34 mouse cellular contexts compared by ENCODE assay signal in the genomic region with DNA sequence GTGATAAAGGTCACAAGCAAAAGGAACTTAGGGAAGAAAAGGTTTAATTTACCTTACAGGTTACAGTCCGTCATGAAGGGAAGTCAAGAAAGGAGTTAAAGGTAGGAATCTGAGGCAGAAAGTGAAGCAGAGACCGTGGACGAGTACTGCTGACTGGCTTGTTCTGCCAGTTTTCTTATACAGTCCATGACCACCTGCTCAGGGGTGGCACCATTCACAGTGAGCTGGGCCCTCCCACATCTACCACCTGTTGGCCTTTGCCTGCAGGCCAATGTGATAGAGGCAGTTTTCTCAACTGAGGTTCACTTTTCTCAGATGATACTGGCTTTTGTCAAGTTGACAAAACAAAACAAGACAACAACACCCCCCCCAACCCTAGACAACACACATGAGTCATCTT. TPM values are rescaled to one million over a fixed set of nuclear protein-coding genes. Genes with fewer than 3 reads are reported as not detected.
A peak's percentile ranks its signal among the peaks of the same experiment; 100 is the strongest.
DNase-seq lines count a peak whose midpoint lies in the region; ATAC-seq lines count a peak whose summit lies in the region.
"Had no signal": no experiment of that assay in that cellular context is flagged by ENCODE, and none has a peak within 500 bp of the region (broad histone marks: within the 10 kb centered on the region; RNA-seq: fewer than 3 reads in every experiment).

TSS of gene Sdr16c6 (minus strand) at position 151 of the 400 bp plus-strand sequence.

- no peak within 1 kb of the TSS for H3K4me3 ChIP-seq in kidney, embryonic 15.5 days (replicated peaks)
- no peak within 1 kb of the TSS for H3K4me3 ChIP-seq in embryonic facial prominence, embryonic 15.5 days (replicated peaks)
- no peak within 1 kb of the TSS for H3K4me3 ChIP-seq in macrophage (ENCODE audit: inconsistent target)
- H3K4me3 ChIP-seq: embryonic facial prominence, embryonic 12.5 days; gastrocnemius, adult 2 months; hindbrain, embryonic 12.5 days; hindbrain, embryonic 15.5 days had no signal

- no peak within 1 kb of the TSS for H3K4me2 ChIP-seq in kidney, embryonic 15.5 days
- no peak within 1 kb of the TSS for H3K4me2 ChIP-seq in embryonic facial prominence, embryonic 15.5 days (replicated peaks)
- H3K4me2 ChIP-seq: embryonic facial prominence, embryonic 12.5 days; heart, embryonic 11.5 days; hindbrain, embryonic 12.5 days; hindbrain, embryonic 15.5 days had no signal

- H3K9ac ChIP-seq in kidney, embryonic 15.5 days: no peak within 1 kb of the TSS
- H3K9ac ChIP-seq in embryonic facial prominence, embryonic 15.5 days: no peak within 1 kb of the TSS
- H3K9ac ChIP-seq: embryonic facial prominence, embryonic 12.5 days; forebrain, postnatal 0 days; hindbrain, embryonic 12.5 days; hindbrain, embryonic 15.5 days had no signal

- no peak within 1 kb of the TSS for H3K27ac ChIP-seq in kidney, embryonic 15.5 days
- no peak within 1 kb of the TSS for H3K27ac ChIP-seq in embryonic facial prominence, embryonic 15.5 days (replicated peaks)
- peak within 1 kb of the TSS; percentile 68 for H3K27ac ChIP-seq in macrophage
- H3K27ac ChIP-seq: embryonic facial prominence, embryonic 12.5 days; gastrocnemius, adult 2 months; hindbrain, embryonic 12.5 days; hindbrain, embryonic 15.5 days had no signal

- intact Hi-C loops in left cerebral cortex, postnatal 25 days (cut with DNase I): no loop called here

- no peaks in the 10 kb centered on the region for H3K79me2 ChIP-seq in macrophage (ENCODE audit: inconsistent target)

- H3K9me3 ChIP-seq in kidney, embryonic 15.5 days (replicated peaks): no peaks in the 10 kb centered on the region
- no peaks in the 10 kb centered on the region for H3K9me3 ChIP-seq in embryonic facial prominence, embryonic 15.5 days (replicated peaks)
- H3K9me3 ChIP-seq: embryonic facial prominence, embryonic 12.5 days; hindbrain, embryonic 12.5 days; hindbrain, embryonic 15.5 days had no signal

- no peaks in the 10 kb centered on the region for H3K36me3 ChIP-seq in kidney, embryonic 15.5 days
- no peaks in the 10 kb centered on the region for H3K36me3 ChIP-seq in embryonic facial prominence, embryonic 15.5 days
- no peaks in the 10 kb centered on the region for H3K36me3 ChIP-seq in macrophage (ENCODE audit: inconsistent target)
- H3K36me3 ChIP-seq: embryonic facial prominence, embryonic 12.5 days; hindbrain, embryonic 12.5 days; hindbrain, embryonic 15.5 days had no signal

- ATAC-seq in kidney, embryonic 15.5 days (replicated peaks; ENCODE audit: low FRiP score): peak; percentile 60; the same call in 1 of the 2 replicates
- no peak for ATAC-seq in embryonic facial prominence, embryonic 15.5 days (ENCODE audit: insufficient number of reproducible peaks, low FRiP score, low TSS enrichment, low read depth)
- no peak for ATAC-seq in erythroid progenitor cell, adult 5-6 weeks (replicated peaks; ENCODE audit: low FRiP score, poor library complexity, severe bottlenecking)
- ATAC-seq: CD4-positive, CD25-positive, alpha-beta regulatory T cell, adult 4 months; forebrain, embryonic 14.5 days; forebrain, postnatal 0 days had no signal

- H3K27me3 ChIP-seq in kidney, embryonic 15.5 days: no peaks in the 10 kb centered on the region
- no peaks in the 10 kb centered on the region for H3K27me3 ChIP-seq in embryonic facial prominence, embryonic 15.5 days
- H3K27me3 ChIP-seq: embryonic facial prominence, embryonic 12.5 days; hindbrain, embryonic 12.5 days; hindbrain, embryonic 15.5 days had no signal

- no peaks in the 10 kb centered on the region for H3K4me1 ChIP-seq in kidney, embryonic 15.5 days
- no peaks in the 10 kb centered on the region for H3K4me1 ChIP-seq in embryonic facial prominence, embryonic 15.5 days
- H3K4me1 ChIP-seq: embryonic facial prominence, embryonic 12.5 days; hindbrain, embryonic 12.5 days; hindbrain, embryonic 15.5 days had no signal

- 80% methylated on average over 3 of the region's 3 CpGs for WGBS in kidney, embryonic 15.5 days
- WGBS in embryonic facial prominence, embryonic 15.5 days: 69% methylated on average over 3 of the region's 3 CpGs
- 98% methylated on average over 3 of the region's 3 CpGs for WGBS in macrophage (ENCODE audit: missing documents)

- DNase-seq in kidney, postnatal 14 days: no peak
- no peak for DNase-seq in left cerebral cortex, postnatal 25 days (ENCODE audit: low spot score in 2 of 2)
- DNase-seq: adrenal gland, adult 2 months; adrenal gland, postnatal 14 days; cerebellum, adult 11-12 months; cerebellum, adult 8-10 months; cerebellum, postnatal 10 days; cerebellum, postnatal 36 days; forebrain, postnatal 0 days; gastrocnemius, adult 2 months; gastrocnemius, postnatal 14 days; heart, adult 11 months had no signal

RNA-seq across cellular contexts. Expression of gene Sdr16c6, which starts in this region (rescaled TPM):
- polyA plus RNA-seq in kidney, embryonic 15.5 days (2015; fragmentation: Nextera tagmentation; extraction: Ambion mirVana): 0.13 and 0.60 TPM in 2 replicates
- 22.9 and 29.1 TPM in 2 replicates for polyA plus RNA-seq in embryonic facial prominence, embryonic 15.5 days (2015; fragmentation: Nextera tagmentation; extraction: Ambion mirVana)
- not detected for total RNA-seq in macrophage (2018; cell fraction: chromatin; rRNA removed)
- total RNA-seq in macrophage (2018; cell fraction: cytosol; rRNA removed): not detected
- total RNA-seq in macrophage (2018; cell fraction: nucleus; rRNA removed): not detected
- not detected in 3 replicates for polyA plus RNA-seq in macrophage (2018)
- not detected for total RNA-seq in left cerebral cortex, postnatal 25 days (2021)
- not detected in 2 replicates for total RNA-seq in erythroid progenitor cell, adult 5-6 weeks (2015; ENCODE audit: low replicate concordance)
- not detected in 2 replicates for total RNA-seq in erythroid progenitor cell, adult 5-6 weeks (2017; ENCODE audit: low replicate concordance)
- total RNA-seq: adrenal gland, adult 2 months; adrenal gland, postnatal 14 days; adrenal gland, postnatal 4 days; forebrain, postnatal 0 days; gastrocnemius, adult 2 months; gastrocnemius, postnatal 14 days; gastrocnemius, postnatal 4 days; heart, adult 8-10 months; heart, postnatal 25 days; hematopoietic stem cell, adult 5-6 weeks; MEL had no signal
- polyA plus RNA-seq: adrenal gland, adult 2 months; C2C12; CD4-positive, CD25-positive, alpha-beta regulatory T cell, adult 4 months; cortical plate, adult 2 months; embryonic facial prominence, embryonic 12.5 days; forebrain, embryonic 11.5 days; forebrain, embryonic 14.5 days; forebrain, postnatal 0 days; frontal cortex, adult 2 months; heart, embryonic 11.5 days; heart, embryonic 14.5 days; heart, postnatal 0 days; hindbrain, embryonic 12.5 days had no signal

Comparison
In these comparisons a context has a peak if more than half of its experiments do, and no peak if none do; other contexts are left out.
1. RNA of gene Sdr16c6 (polyA plus RNA-seq): 22.9 to 29.1 TPM in embryonic facial prominence, embryonic 15.5 days; 0.13 to 0.60 TPM in kidney, embryonic 15.5 days and not detected in macrophage; every median in the first group is over 10 times any median in the second.
2. Peak in ATAC-seq in kidney, embryonic 15.5 days; RNA of the gene not detected or under 1 TPM.